Mouse (Mus musculus): ENCODE results near the gene Cc2d2a. TPM values are rescaled to one million over a fixed set of nuclear protein-coding genes. Genes with fewer than 3 reads are reported as not detected.

Cc2d2a gene
- polyA plus RNA-seq (2015; fragmentation: Nextera tagmentation; extraction: Ambion mirVana): 9.4 and 10.5 TPM in 2 replicates

DNA sequence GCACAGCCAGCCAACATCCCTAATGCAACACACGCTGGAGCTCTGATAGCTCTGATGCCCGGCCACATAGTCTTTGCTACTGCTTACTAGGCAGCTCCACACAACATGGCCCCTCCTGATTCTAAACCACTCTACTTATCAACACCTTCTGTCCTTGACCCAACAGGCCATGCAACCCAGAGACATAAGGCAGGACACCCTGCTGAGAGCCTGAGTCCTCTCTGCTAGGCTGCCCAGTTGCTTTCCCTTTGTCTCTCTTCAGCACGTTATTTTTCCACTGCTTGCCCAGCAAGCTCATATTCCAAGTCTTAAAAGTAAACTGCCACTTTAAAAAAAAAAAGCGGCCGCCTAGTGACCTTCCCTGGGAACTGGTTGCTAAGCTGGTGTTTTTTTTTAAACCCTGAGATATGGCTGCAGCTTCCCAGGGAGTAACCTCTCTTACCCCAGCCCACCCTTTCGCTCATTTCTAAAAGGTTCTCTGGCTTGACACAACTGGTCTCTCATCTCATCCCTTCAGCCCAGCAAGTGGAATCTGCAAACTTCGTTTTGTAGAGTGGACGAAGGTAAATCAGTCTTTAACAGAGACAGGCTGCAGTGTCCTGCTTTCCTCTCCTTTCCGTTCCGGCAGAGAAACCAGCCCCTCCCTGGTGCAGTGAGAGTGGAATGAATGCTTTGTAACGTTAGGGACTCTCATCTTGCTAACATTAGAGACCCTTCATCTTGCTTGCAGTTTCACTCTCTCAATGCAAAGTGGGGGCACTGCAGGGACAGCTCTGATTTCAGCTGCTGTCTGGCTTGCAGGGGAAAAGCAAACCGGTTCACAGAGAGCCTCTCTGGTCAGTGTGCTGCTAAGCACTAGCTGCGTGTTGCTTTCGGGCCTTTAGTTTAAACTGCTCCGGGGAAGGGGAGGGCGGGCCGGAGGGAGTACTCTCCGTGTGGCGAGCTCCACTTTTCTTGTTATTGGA is at the start of gene Cc2d2a:
Gene Cc2d2a, plus strand, starts transcription at position 350 of the 965 bp plus-strand sequence.
- peak within 1 kb of the TSS; percentile 57 for H3K4me3 ChIP-seq (replicated peaks; ENCODE audit: low read length)
- H3K4me1 ChIP-seq (ENCODE audit: control insufficient read depth, insufficient read depth, low read length): peaks cover 24% of the 10 kb centered on the region
- peak within 1 kb of the TSS; percentile 98 for H3K27ac ChIP-seq (ENCODE audit: low read length)
- H3K9me3 ChIP-seq (replicated peaks; ENCODE audit: control insufficient read depth, low read length): no peaks in the 10 kb centered on the region
- H3K27me3 ChIP-seq (ENCODE audit: control insufficient read depth, insufficient read depth, low read length): no peaks in the 10 kb centered on the region
- H3K9ac ChIP-seq (ENCODE audit: low read length): peak within 1 kb of the TSS; percentile 76
- H3K36me3 ChIP-seq (ENCODE audit: control insufficient read depth, insufficient read depth, low read length): no peaks in the 10 kb centered on the region
- WGBS: 3% methylated on average over 19 of the region's 19 CpGs
- ATAC-seq (ENCODE audit: insufficient read depth, low FRiP score): peak; percentile 80
- H3K4me2 ChIP-seq (ENCODE audit: low read depth, low read length): peak within 1 kb of the TSS; percentile 60

DNA sequence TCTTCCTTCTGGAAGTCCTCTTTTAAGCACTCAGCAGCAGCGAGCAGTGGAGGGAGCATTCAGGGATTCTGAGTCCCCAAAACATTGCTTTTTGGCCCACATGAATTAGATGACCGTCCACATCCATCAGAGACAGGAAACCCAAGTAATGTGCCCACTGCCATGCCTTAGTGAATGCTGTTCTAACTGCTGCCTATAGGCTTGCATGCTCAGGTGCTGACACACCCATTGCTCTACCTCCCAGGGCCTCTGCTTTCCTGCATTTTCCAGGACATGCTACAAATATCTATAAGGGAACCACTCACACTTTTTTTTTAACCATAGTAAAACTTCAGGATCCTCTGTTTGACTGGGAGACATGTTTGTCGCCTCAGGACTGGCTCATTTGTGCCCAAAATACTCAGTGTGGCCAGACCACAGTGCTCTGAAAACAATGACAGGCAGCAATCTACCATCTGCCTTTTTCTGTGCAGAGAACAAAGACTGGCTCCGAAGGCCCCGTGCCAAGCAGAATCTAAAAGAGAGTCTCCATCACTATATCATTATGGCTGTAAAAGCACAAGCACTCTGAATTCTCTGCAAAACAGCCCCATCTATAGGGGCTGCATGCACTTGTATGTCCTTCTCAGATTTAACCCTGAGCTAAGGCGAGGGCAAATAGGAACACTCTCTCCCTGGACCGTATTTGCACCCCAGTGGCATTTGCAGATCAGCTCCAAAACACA is 40.4 kb upstream of the Cc2d2a start:
- no peak for ATAC-seq (ENCODE audit: insufficient read depth, low FRiP score)

DNA sequence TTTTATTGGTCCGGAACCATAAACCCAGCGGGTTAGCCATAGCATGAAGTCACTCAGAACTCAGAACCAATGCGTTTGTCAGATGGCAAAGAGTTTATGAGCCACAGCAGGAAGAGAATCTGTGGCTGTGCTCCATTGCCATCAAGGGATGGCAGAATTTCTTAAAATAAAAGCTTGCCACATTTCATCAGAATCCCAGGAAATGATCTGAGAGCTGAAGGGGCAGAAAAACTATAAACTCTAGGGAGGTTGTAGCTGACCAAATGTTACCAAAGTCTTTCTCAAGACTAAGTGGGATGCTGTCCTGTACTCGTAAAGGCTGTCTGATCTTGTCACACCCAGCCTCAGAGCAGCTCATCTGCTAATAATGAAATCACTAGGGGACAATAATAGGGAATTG is 36.7 kb upstream of the Cc2d2a start:
- H3K4me1 ChIP-seq (ENCODE audit: control insufficient read depth, insufficient read depth, low read length): 0 out of 2 replicates have a peak, but pooled peaks cover 3% of the 10 kb centered on the region
- H3K9ac ChIP-seq (ENCODE audit: low read length): no peak overlapping the region
- H3K4me2 ChIP-seq (ENCODE audit: low read depth, low read length): no peak overlapping the region
- no peak for ATAC-seq (ENCODE audit: insufficient read depth, low FRiP score)
- no peaks in the 10 kb centered on the region for H3K9me3 ChIP-seq (replicated peaks; ENCODE audit: control insufficient read depth, low read length)
- no peaks in the 10 kb centered on the region for H3K27me3 ChIP-seq (ENCODE audit: control insufficient read depth, insufficient read depth, low read length)
- H3K36me3 ChIP-seq (ENCODE audit: control insufficient read depth, insufficient read depth, low read length): no peaks in the 10 kb centered on the region
- WGBS: 81% methylated on average over 4 of the region's 4 CpGs
- no peak overlapping the region for H3K4me3 ChIP-seq (replicated peaks; ENCODE audit: low read length)
- no peak overlapping the region for H3K27ac ChIP-seq (ENCODE audit: low read length)

More for the DNA sequence above, 40.4 kb upstream of the Cc2d2a start:
- Histone ChIP-seq H3K27me3 (ENCODE audit: control insufficient read depth, insufficient read depth, low read length) (no peaks in the 10 kb centered on the region), H3K9me3 (replicated peaks; ENCODE audit: control insufficient read depth, low read length) (no peaks in the 10 kb centered on the region), H3K4me2 (ENCODE audit: low read depth, low read length) (no peak overlapping the region), H3K4me3 (replicated peaks; ENCODE audit: low read length) (no peak overlapping the region), H3K9ac (ENCODE audit: low read length) (no peak overlapping the region), H3K36me3 (ENCODE audit: control insufficient read depth, insufficient read depth, low read length) (no peaks in the 10 kb centered on the region), H3K4me1 (ENCODE audit: control insufficient read depth, insufficient read depth, low read length) (0 out of 2 replicates have a peak, but pooled peaks cover 3% of the 10 kb centered on the region), H3K27ac (ENCODE audit: low read length) (no peak overlapping the region)
- 61% methylated on average over 7 of the region's 7 CpGs for WGBS

DNA sequence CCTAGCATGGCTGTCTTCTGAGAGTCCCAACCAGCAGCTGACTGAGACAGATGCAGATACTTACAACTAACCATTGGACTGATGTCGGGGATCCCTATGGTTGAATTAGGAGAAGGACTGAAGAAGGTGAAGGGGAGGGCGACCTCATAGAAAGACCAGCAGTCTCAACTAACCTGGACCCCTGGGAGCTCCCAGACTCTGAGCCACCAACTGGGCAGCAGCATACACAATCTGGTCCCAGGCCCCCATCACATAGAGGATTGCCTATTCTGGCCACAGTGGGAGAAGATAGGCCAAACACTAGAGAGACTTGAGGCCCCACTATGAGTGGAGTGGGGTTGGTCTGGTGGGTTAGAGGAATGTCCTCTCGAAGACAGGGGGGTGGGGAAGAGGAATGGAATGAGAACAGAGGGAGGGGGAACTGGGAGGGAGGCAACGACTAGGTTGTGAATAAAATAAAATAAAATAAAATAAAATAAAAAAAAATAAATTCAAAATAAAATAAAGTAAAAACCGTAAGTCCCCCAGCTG is 28.0 kb upstream of the Cc2d2a start:
- no peak overlapping the region for H3K4me3 ChIP-seq (replicated peaks; ENCODE audit: low read length)
- H3K4me2 ChIP-seq (ENCODE audit: low read depth, low read length): no peak overlapping the region
- 82% methylated on average over 5 of the region's 5 CpGs for WGBS
- no peaks in the 10 kb centered on the region for H3K27me3 ChIP-seq (ENCODE audit: control insufficient read depth, insufficient read depth, low read length)
- H3K9me3 ChIP-seq (replicated peaks; ENCODE audit: control insufficient read depth, low read length): no peaks in the 10 kb centered on the region
- ATAC-seq (ENCODE audit: insufficient read depth, low FRiP score): no peak
- H3K9ac ChIP-seq (ENCODE audit: low read length): no peak overlapping the region
- no peaks in the 10 kb centered on the region for H3K36me3 ChIP-seq (ENCODE audit: control insufficient read depth, insufficient read depth, low read length)
- H3K27ac ChIP-seq (ENCODE audit: low read length): no peak overlapping the region
- H3K4me1 ChIP-seq (ENCODE audit: control insufficient read depth, insufficient read depth, low read length): no peaks in the 10 kb centered on the region

DNA sequence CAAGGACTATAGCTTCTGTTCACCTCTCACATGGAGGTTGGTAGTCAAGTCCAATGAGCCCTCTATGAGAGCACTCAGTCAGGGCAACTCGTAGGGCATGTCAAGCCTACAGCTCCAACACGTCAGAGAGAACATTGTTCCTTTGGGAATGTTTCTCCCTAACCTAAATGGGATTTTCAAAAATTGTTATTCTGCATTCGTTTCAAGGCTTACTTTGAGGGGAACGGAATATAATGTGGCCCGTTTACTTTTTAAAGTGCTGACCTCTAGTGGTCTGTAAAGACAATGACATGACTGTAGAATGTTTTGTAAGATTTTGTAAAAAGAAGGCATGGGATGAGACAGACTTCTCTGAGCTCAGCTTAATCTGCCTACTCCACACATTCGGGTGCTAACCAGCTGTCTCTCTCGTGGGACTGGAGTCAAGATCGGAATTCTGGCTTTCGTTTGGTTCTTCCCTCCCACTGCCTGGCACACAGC is 27.5 kb upstream of the Cc2d2a start:
- WGBS: 23% methylated on average over 9 of the region's 9 CpGs
- Histone ChIP-seq H3K9me3 (replicated peaks; ENCODE audit: control insufficient read depth, low read length) (no peaks in the 10 kb centered on the region), H3K36me3 (ENCODE audit: control insufficient read depth, insufficient read depth, low read length) (no peaks in the 10 kb centered on the region), H3K9ac (ENCODE audit: low read length) (no peak overlapping the region), H3K4me3 (replicated peaks; ENCODE audit: low read length) (no peak overlapping the region), H3K27me3 (ENCODE audit: control insufficient read depth, insufficient read depth, low read length) (no peaks in the 10 kb centered on the region), H3K4me2 (ENCODE audit: low read depth, low read length) (no peak overlapping the region), H3K27ac (ENCODE audit: low read length) (no peak overlapping the region), H3K4me1 (ENCODE audit: control insufficient read depth, insufficient read depth, low read length) (no peaks in the 10 kb centered on the region)
- no peak for ATAC-seq (ENCODE audit: insufficient read depth, low FRiP score)

DNA sequence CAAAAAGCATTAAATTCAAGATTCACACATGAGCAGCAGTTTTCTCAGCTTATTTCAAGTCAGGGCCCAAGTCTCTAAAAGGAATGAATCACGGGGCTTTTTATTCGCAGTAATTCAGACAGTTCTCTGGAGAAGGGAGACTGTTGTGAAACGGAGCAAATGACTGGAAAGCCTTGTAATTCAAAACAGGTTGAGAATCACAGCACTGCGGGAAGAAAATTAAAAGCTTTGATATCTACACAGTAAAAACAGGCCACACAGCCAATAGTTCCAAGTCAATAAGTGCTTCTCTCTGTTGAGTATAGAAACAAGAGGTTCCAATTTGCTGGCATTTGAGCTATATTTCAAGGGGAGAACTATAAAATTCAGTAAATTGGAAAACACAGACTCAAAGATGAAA is 17.1 kb upstream of the Cc2d2a start:
- Histone ChIP-seq H3K27me3 (ENCODE audit: control insufficient read depth, insufficient read depth, low read length) (no peaks in the 10 kb centered on the region), H3K4me3 (replicated peaks; ENCODE audit: low read length) (no peak overlapping the region), H3K4me1 (ENCODE audit: control insufficient read depth, insufficient read depth, low read length) (peaks cover 5% of the 10 kb centered on the region; the same call in 1 of the 2 replicates), H3K4me2 (ENCODE audit: low read depth, low read length) (no peak overlapping the region), H3K9ac (ENCODE audit: low read length) (no peak overlapping the region), H3K9me3 (replicated peaks; ENCODE audit: control insufficient read depth, low read length) (no peaks in the 10 kb centered on the region), H3K36me3 (ENCODE audit: control insufficient read depth, insufficient read depth, low read length) (no peaks in the 10 kb centered on the region), H3K27ac (ENCODE audit: low read length) (no peak overlapping the region)
- WGBS: 68% methylated on average over 4 of the region's 4 CpGs
- ATAC-seq (ENCODE audit: insufficient read depth, low FRiP score): no peak

DNA sequence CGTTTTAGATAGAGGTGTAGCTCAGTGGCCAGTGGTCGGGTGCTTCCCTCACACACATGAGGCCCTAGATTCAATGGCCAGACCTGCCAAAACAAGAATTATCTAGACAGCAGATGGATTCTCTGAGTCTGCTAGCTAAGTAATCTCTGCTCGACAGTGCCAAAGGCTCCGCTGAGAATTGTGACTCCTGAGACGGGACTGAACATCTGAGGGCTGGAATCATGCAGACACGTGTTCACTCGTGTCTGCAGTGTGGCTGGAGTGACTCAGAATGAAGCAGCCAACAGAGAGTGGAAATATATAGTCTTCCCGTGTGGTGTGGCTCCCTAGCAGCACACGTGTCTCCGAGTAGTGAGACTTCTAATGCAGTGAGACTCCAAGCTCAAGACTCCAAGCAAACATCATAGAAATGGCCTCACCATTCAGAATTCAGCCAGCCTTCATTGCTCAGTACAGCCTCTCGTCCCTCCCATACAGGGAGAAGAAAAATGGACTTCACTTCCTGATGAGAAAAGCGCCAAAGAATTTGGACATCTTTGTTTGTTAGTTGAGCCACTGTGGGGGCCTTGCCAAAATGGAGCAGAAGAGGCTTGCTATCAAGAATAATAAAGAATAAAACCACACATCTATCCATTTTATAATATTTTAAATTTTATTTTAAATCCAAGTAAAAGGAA is 14.9 kb upstream of the Cc2d2a start:
- 58% methylated on average over 12 of the region's 12 CpGs for WGBS

DNA sequence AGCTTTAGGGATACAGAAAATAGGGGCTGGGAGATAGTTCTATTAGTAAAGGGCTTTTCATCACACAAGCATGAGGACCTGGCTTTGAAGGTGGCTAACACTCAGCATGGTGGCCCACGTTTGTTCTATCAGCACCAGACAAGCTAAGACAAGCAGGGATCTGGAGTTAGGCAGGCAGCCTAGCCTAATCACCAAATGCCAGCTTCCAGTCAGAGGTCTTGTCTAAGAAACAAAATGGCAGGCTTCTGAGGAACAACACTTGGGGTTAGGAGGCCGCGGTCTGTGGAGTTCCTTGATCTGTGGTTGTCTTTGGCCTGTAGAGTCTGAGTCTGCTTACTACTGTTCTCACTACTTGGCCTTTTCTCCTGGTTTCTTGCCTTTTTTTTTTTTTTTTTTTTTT is 648 bp upstream of the Cc2d2a start:
- H3K9ac ChIP-seq (ENCODE audit: low read length): peak overlapping the region; percentile 76; the same call in 1 of the 2 replicates
- H3K27ac ChIP-seq (ENCODE audit: low read length): peak overlapping the region; percentile 98
- H3K4me3 ChIP-seq (replicated peaks; ENCODE audit: low read length): no peak overlapping the region
- H3K27me3 ChIP-seq (ENCODE audit: control insufficient read depth, insufficient read depth, low read length): no peaks in the 10 kb centered on the region
- no peaks in the 10 kb centered on the region for H3K9me3 ChIP-seq (replicated peaks; ENCODE audit: control insufficient read depth, low read length)
- peak overlapping the region; percentile 60 for H3K4me2 ChIP-seq (ENCODE audit: low read depth, low read length)
- WGBS: 80% methylated on average over 3 of the region's 3 CpGs
- no peaks in the 10 kb centered on the region for H3K36me3 ChIP-seq (ENCODE audit: control insufficient read depth, insufficient read depth, low read length)
- H3K4me1 ChIP-seq (ENCODE audit: control insufficient read depth, insufficient read depth, low read length): peaks cover 24% of the 10 kb centered on the region
- ATAC-seq (ENCODE audit: insufficient read depth, low FRiP score): no peak

More for the DNA sequence above, 14.9 kb upstream of the Cc2d2a start:
- Histone ChIP-seq H3K9me3 (replicated peaks; ENCODE audit: control insufficient read depth, low read length) (no peaks in the 10 kb centered on the region), H3K4me2 (ENCODE audit: low read depth, low read length) (no peak overlapping the region), H3K4me1 (ENCODE audit: control insufficient read depth, insufficient read depth, low read length) (peaks cover 5% of the 10 kb centered on the region; the same call in 1 of the 2 replicates), H3K27ac (ENCODE audit: low read length) (0 out of 2 replicates have a peak overlapping the region, but pooled peaks have one; percentile 29), H3K4me3 (replicated peaks; ENCODE audit: low read length) (no peak overlapping the region), H3K9ac (ENCODE audit: low read length) (no peak overlapping the region), H3K36me3 (ENCODE audit: control insufficient read depth, insufficient read depth, low read length) (no peaks in the 10 kb centered on the region), H3K27me3 (ENCODE audit: control insufficient read depth, insufficient read depth, low read length) (no peaks in the 10 kb centered on the region)
- 0 out of 2 replicates have a peak, but pooled peaks have one; percentile 33 for ATAC-seq (ENCODE audit: insufficient read depth, low FRiP score)

Data from stomach, embryonic 16.5 days (tissue).